Mouse (Mus musculus) megakaryocyte, embryonic 14.5 days (primary cell): Measurements from ENCODE around the gene C9orf72.

Experiments
- FLI1 ChIP-seq: IDR thresholded peaks from 2 replicates; pipeline ENCODE4 v1.6.1; 2012; ENCODE audit warnings: low read length, inconsistent platforms, mixed read lengths
- GATA1 ChIP-seq: IDR thresholded peaks from 3 replicates; pipeline ENCODE4 v1.6.1; 2012; ENCODE audit warnings: mixed read lengths, low read length, inconsistent platforms, borderline replicate concordance

- TF ChIP-seq GATA1: no peak
- TF ChIP-seq FLI1: no peak
Measured at GRCm38 (mm10) chr4:35175566-35175965, 50.4 kb downstream of the C9orf72 start.
